In the genomic region with DNA sequence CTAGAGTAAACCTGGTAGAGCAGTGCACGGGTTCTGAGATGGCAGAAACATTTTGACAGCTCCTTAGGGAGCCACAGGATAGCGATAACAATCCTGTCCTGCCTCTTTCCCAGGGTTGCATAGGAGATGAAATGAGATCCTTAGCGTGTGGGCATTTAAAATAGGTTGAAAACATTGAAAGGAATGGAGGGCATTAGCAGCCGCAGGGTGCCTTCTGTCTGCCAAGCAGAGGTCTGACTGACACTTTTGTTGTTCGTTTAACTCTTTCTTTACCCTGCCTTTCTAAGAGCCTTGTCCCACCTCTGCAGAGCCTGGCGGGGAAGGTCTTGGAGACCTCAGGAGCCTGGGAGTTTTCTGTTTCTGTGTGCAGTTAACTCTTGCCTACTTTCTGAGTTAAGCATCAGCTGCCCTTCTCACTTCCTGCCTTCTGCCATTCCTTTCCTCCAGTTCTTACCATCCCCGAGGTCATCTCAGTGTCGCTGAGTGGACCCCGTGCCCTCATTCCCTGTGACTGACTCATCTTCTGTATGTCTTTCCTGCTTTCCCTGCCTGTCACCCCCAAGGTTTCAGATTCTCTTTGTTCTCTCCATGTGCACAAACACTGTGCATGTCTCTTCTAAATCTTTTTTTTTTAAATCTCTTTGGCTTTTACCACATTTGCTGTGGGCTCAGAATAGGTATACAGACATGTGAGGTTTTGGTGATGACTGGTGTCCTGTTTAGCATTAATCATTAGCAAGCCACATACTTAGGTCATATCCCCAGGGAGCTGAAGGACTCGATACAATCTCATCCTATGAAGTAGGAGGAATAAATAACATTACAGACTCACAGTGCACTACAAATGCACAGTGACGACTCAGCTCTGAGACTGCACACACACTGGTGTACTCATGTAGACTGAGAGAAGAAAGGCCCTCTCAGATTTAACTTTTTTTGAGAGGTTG, we compare ENCODE assay signal across 9 mouse cellular contexts. TPM values are rescaled to one million over a fixed set of nuclear protein-coding genes. Genes with fewer than 3 reads are reported as not detected.
A peak's percentile ranks its signal among the peaks of the same experiment; 100 is the strongest.
DNase-seq lines count a peak whose midpoint lies in the region; ATAC-seq and TF ChIP-seq lines count a peak whose summit lies in the region.
"Had no signal": no experiment of that assay in that cellular context is flagged by ENCODE, and none has a peak within 500 bp of the region (broad histone marks: within the 10 kb centered on the region; RNA-seq: fewer than 3 reads in every experiment).

No protein-coding gene starts in this region.

- WGBS in heart, embryonic 16.5 days: 28% methylated on average over 11 of the region's 11 CpGs
- 14% methylated on average over 11 of the region's 11 CpGs for WGBS in forebrain, embryonic 10.5 days
- 8% methylated on average over 11 of the region's 11 CpGs for WGBS in midbrain, embryonic 12.5 days

- CTCF ChIA-PET in Patski (lab: Charles Lee): no interaction called here

- no peak for ATAC-seq in heart, embryonic 16.5 days (replicated peaks; ENCODE audit: extremely low read depth, insufficient read depth, low FRiP score)
- ATAC-seq in Patski: peak; percentile 79
- 0 out of 2 replicates have a peak, but pooled peaks have one; percentile 11 for ATAC-seq in midbrain, embryonic 12.5 days (ENCODE audit: low FRiP score, low read depth)

- H3K9ac ChIP-seq in heart, embryonic 16.5 days (ENCODE audit: low read length): peak overlapping the region; percentile 9; the same call in 1 of the 2 replicates
- peak overlapping the region; percentile 32 for H3K9ac ChIP-seq in midbrain, embryonic 12.5 days (replicated peaks)
- H3K9ac ChIP-seq: liver, embryonic 15.5 days had no signal

- no peak overlapping the region for H3K27ac ChIP-seq in heart, embryonic 16.5 days (ENCODE audit: low read length)
- H3K27ac ChIP-seq in forebrain, embryonic 10.5 days: peak overlapping the region; percentile 40; the same call in 1 of the 2 replicates
- H3K27ac ChIP-seq in midbrain, embryonic 12.5 days (replicated peaks): peak overlapping the region; percentile 63
- H3K27ac ChIP-seq: liver, embryonic 15.5 days had no signal

- peaks cover 10% of the 10 kb centered on the region for H3K4me1 ChIP-seq in heart, embryonic 16.5 days (ENCODE audit: control insufficient read depth, insufficient read depth, low read length)
- H3K4me1 ChIP-seq in forebrain, embryonic 10.5 days: peaks cover 56% of the 10 kb centered on the region
- peaks cover 60% of the 10 kb centered on the region for H3K4me1 ChIP-seq in midbrain, embryonic 12.5 days
- H3K4me1 ChIP-seq: liver, embryonic 15.5 days had no signal

- H3K9me3 ChIP-seq in heart, embryonic 16.5 days (replicated peaks; ENCODE audit: control insufficient read depth, low read length): no peaks in the 10 kb centered on the region
- H3K9me3 ChIP-seq in forebrain, embryonic 10.5 days: peaks cover 15% of the 10 kb centered on the region
- peaks cover 13% of the 10 kb centered on the region for H3K9me3 ChIP-seq in midbrain, embryonic 12.5 days
- H3K9me3 ChIP-seq: liver, embryonic 15.5 days had no signal

- in situ Hi-C loops in Patski (cut with MboI; ENCODE audit: low pct_unique_long_range_greater_than_20kb): no loop called here

- no peak for TF ChIP-seq CTCF in Patski (IDR thresholded peaks at IDR 0.05)

- no peak overlapping the region for H3K4me3 ChIP-seq in heart, embryonic 16.5 days (ENCODE audit: low read length)
- peak overlapping the region; percentile 35 for H3K4me3 ChIP-seq in forebrain, embryonic 10.5 days
- peak overlapping the region; percentile 36 for H3K4me3 ChIP-seq in midbrain, embryonic 12.5 days
- H3K4me3 ChIP-seq: liver, embryonic 15.5 days had no signal

- POLR2A ChIA-PET in Patski (lab: Charles Lee): interaction anchor here (0.5 kb wide), 1 partner anchor 61 kb away, joined by 3 read pairs; no protein-coding TSS in a partner anchor

- no peaks in the 10 kb centered on the region for H3K27me3 ChIP-seq in heart, embryonic 16.5 days (ENCODE audit: control insufficient read depth, insufficient read depth, low read length)
- no peaks in the 10 kb centered on the region for H3K27me3 ChIP-seq in Patski
- peaks cover 10% of the 10 kb centered on the region; the same call in 1 of the 2 replicates for H3K27me3 ChIP-seq in forebrain, embryonic 10.5 days (ENCODE audit: poor library complexity, severe bottlenecking)
- H3K27me3 ChIP-seq in midbrain, embryonic 12.5 days: no peaks in the 10 kb centered on the region

- no peak for DNase-seq in heart, adult 8-10 months (ENCODE audit: low spot score)
- peak; percentile 41 for DNase-seq in Patski (ENCODE audit: low read depth, low spot score)
- no peak for DNase-seq in forebrain, embryonic 10.5 days (ENCODE audit: extremely low spot score, low spot score)
- no peak for DNase-seq in testis, postnatal 14 days (ENCODE audit: low spot score)
- no peak for DNase-seq in liver
- DNase-seq in gastrocnemius, adult 8-10 months (ENCODE audit: low spot score in 2 of 2): no peak

- H3K36me3 ChIP-seq in heart, embryonic 16.5 days (ENCODE audit: control insufficient read depth, insufficient read depth): peaks cover 6% of the 10 kb centered on the region; the same call in 1 of the 2 replicates
- peaks cover 41% of the 10 kb centered on the region for H3K36me3 ChIP-seq in forebrain, embryonic 10.5 days (replicated peaks)
- H3K36me3 ChIP-seq in midbrain, embryonic 12.5 days: peaks cover 33% of the 10 kb centered on the region
- H3K36me3 ChIP-seq: liver, embryonic 15.5 days had no signal

- 0 out of 2 replicates have a peak overlapping the region, but pooled peaks have one; percentile 11 for H3K4me2 ChIP-seq in heart, embryonic 16.5 days (ENCODE audit: low read depth, low read length)
- peak overlapping the region; percentile 86 for H3K4me2 ChIP-seq in midbrain, embryonic 12.5 days (replicated peaks)
- H3K4me2 ChIP-seq: liver, embryonic 15.5 days had no signal

RNA-seq across cellular contexts. Expression of gene Kif3c, which starts 6.3 kb away (rescaled TPM):
- 5.1 and 5.2 TPM in 2 replicates for polyA plus RNA-seq in heart, embryonic 16.5 days (2015; fragmentation: Nextera tagmentation; extraction: Ambion mirVana)
- total RNA-seq in heart, adult 8-10 months (2022): 1 to 10 TPM; 5.9 to 6.9 (median 6.3) TPM
- 32.0 TPM for polyA plus RNA-seq in Patski (2021)
- 15.0 and 15.1 TPM in 2 replicates for polyA plus RNA-seq in forebrain, embryonic 10.5 days (2016; fragmentation: Nextera tagmentation; extraction: Ambion mirVana)
- 58.2 TPM in 2 replicates for polyA plus RNA-seq in midbrain, embryonic 12.5 days (2016; fragmentation: Nextera tagmentation; extraction: Ambion mirVana)
- 10 to 100 TPM; 27.2 to 48.0 (median 33.1) TPM for total RNA-seq in gastrocnemius, adult 8-10 months (2022)

RNA-seq across cellular contexts. Expression of gene Asxl2, which starts 55.4 kb away (rescaled TPM):
- 15.6 and 16.3 TPM in 2 replicates for polyA plus RNA-seq in heart, embryonic 16.5 days (2015; fragmentation: Nextera tagmentation; extraction: Ambion mirVana)
- total RNA-seq in heart, adult 8-10 months (2022): 10 to 100 TPM; 18.3 to 26.2 (median 22.3) TPM
- 24.1 TPM for polyA plus RNA-seq in Patski (2021)
- 16.4 and 17.7 TPM in 2 replicates for polyA plus RNA-seq in forebrain, embryonic 10.5 days (2016; fragmentation: Nextera tagmentation; extraction: Ambion mirVana)
- 18.2 and 18.5 TPM in 2 replicates for polyA plus RNA-seq in midbrain, embryonic 12.5 days (2016; fragmentation: Nextera tagmentation; extraction: Ambion mirVana)
- 10 to 100 TPM; 15.8 to 19.9 (median 18.4) TPM for total RNA-seq in gastrocnemius, adult 8-10 months (2022)
